Mouse (Mus musculus) hindbrain, embryonic 14.5 days (tissue): Measurements from ENCODE around the gene Map6. TPM values are rescaled to one million over a fixed set of nuclear protein-coding genes. Genes with fewer than 3 reads are reported as not detected.

ENCODE experiments used
- ATAC-seq: fragments of 200-750 bp; cut with Nextera tagmentation; 2 replicates; pipeline ENCODE4 v1.8.0; 2017; ENCODE audit warnings: moderate number of reproducible peaks, mild to moderate bottlenecking, moderate TSS enrichment, moderate library complexity; ENCODE audit not compliant: low FRiP score
- DNase-seq: peaks from one replicate; pipeline ENCODE4 v3.0.0-alpha.2; 2015; ENCODE audit warnings: low spot score
- H3K27ac ChIP-seq: fragments of 300-500 bp; sonication (generic); 2 replicates; pipeline ENCODE4 v1.5.1; 2014; ENCODE audit warnings: mild to moderate bottlenecking, moderate library complexity
- H3K27me3 ChIP-seq: fragments of 300-500 bp; sonication (generic); 2 replicates; pipeline ENCODE4 v1.6.1; 2014; ENCODE audit warnings: mild to moderate bottlenecking, low read length, mixed read lengths; ENCODE audit not compliant: control insufficient read depth, insufficient read depth
- H3K36me3 ChIP-seq: fragments of 300-500 bp; sonication (generic); replicated peaks from 2 replicates; pipeline ENCODE4 v1.6.1; 2014; ENCODE audit not compliant: control insufficient read depth, insufficient read depth
- H3K4me1 ChIP-seq: fragments of 300-500 bp; sonication (generic); replicated peaks from 2 replicates; pipeline ENCODE4 v1.6.1; 2014; ENCODE audit warnings: antibody characterized with exemption, low read length, mixed read lengths; ENCODE audit not compliant: control insufficient read depth, insufficient read depth
- H3K4me2 ChIP-seq: fragments of 300-500 bp; sonication (generic); replicated peaks from 2 replicates; pipeline ENCODE4 v1.6.1; 2014; ENCODE audit warnings: mild to moderate bottlenecking, moderate library complexity
- H3K4me3 ChIP-seq: fragments of 300-500 bp; sonication (generic); replicated peaks from 2 replicates; pipeline ENCODE4 v1.5.1; 2014; ENCODE audit warnings: mild to moderate bottlenecking, low read length
- H3K9ac ChIP-seq: fragments of 300-500 bp; sonication (generic); 2 replicates; pipeline ENCODE4 v1.6.1; 2014
- H3K9me3 ChIP-seq: fragments of 300-500 bp; sonication (generic); 2 replicates; pipeline ENCODE4 v1.6.1; 2016; ENCODE audit warnings: low read length; ENCODE audit not compliant: control insufficient read depth
- WGBS: fragments of 180-500 bp; shearing (Covaris S2); extraction: QIAGEN DNeasy Blood & Tissue Kit; methylation state at CpG from one replicate; pipeline ENCODE4 v1.1.7; 2014; 5-methylcytosine and 5-hydroxymethylcytosine counted together
- polyA plus RNA-seq: library from polyadenylated mRNA; unstranded; fragments of >200 nt; fragmentation: Nextera tagmentation; extraction: Ambion mirVana; gene quantifications from 2 replicates; pipeline ENCODE4 v1.2.1, GENCODE M21; 2014

Gene Map6
- polyA plus RNA-seq, 1 experiment from 2014 or later = 122 TPM

- H3K36me3 ChIP-seq = 0 out of 2 replicates have a peak, but pooled peaks cover 10% of the 10 kb centered on the region
- 2% methylated on average over 34 of the region's 35 CpGs for WGBS
These were observed 85.5 kb downstream of the Map6 start, which contains the start of gene Serpinh1 for GRCm38 (mm10) chr7:99352526-99353400. TSS of gene Serpinh1 (minus strand) at chr7:99353239.

GRCm38 (mm10) chr7:99355731-99356131 is 88.5 kb downstream of the Map6 start:
- H3K36me3 ChIP-seq = no peaks in the 10 kb centered on the region
- no peaks in the 10 kb centered on the region for H3K27me3 ChIP-seq
- no peaks in the 10 kb centered on the region for H3K9me3 ChIP-seq
- no peak overlapping the region for H3K4me3 ChIP-seq
- ATAC-seq (no peak), DNase-seq (peak; percentile 77)
- H3K4me1 ChIP-seq = peaks cover 55% of the 10 kb centered on the region
- peak overlapping the region; percentile 28 for H3K4me2 ChIP-seq
- peak overlapping the region; percentile 32; the same call in 1 of the 2 replicates for H3K9ac ChIP-seq
- 6% methylated on average over 7 of the region's 7 CpGs for WGBS
- peak overlapping the region; percentile 78 for H3K27ac ChIP-seq

More at GRCm38 (mm10) chr7:99352526-99353400, 85.5 kb downstream of the Map6 start, which contains the start of gene Serpinh1:
- Histone ChIP-seq H3K4me2 (peak within 1 kb of the TSS; percentile 59), H3K27ac (peak within 1 kb of the TSS; percentile 78), H3K27me3 (no peaks in the 10 kb centered on the region), H3K4me1 (peaks cover 45% of the 10 kb centered on the region), H3K4me3 (peak within 1 kb of the TSS; percentile 40), H3K9me3 (no peaks in the 10 kb centered on the region), H3K9ac (peak within 1 kb of the TSS; percentile 63)
- ATAC-seq = peak; percentile 51
- peak; percentile 58 for DNase-seq

DNA sequence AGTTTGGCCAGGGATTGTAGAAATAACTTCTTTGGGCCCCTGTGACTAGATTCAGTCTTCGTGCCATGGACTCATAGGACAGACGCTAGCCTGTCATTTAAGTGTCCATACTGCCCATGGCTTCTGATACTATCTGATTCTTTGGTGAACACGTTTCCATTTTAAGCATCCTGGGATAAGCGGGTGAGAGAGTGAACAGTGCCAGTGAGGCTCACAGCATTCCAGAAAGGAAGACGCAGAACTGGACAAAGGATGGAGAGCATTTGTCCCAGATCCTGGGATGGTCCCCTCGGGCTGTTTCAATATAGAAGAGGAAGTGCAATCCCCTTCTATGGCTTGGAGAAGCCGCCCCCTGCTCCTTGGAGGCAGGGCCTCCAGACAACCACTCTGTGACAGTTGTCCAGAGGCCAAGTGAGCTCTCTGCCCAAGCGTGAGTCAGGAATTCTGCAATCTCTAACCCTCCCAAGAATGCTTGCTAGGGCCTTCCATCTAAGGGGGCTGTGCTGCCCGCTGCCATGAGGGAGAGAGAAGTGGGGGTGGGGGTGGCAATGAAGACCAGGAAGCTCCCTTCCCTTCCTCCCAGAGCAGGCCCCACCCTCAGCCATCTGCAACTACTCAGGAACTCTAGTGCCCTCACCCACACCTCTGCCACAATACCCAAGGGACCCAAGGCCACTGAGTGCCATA is 89.1 kb downstream of the Map6 start:
- Histone ChIP-seq H3K9me3 (no peaks in the 10 kb centered on the region), H3K4me1 (peaks cover 55% of the 10 kb centered on the region), H3K4me3 (no peak overlapping the region), H3K36me3 (no peaks in the 10 kb centered on the region), H3K27me3 (no peaks in the 10 kb centered on the region), H3K4me2 (peak overlapping the region; percentile 28; the same call in 1 of the 2 replicates), H3K9ac (0 out of 2 replicates have a peak overlapping the region, but pooled peaks have one; percentile 32), H3K27ac (peak overlapping the region; percentile 78)
- WGBS = 36% methylated on average over 9 of the region's 9 CpGs
- DNase-seq (no peak), ATAC-seq (no peak)

GRCm38 (mm10) chr7:99357201-99357600 is 90.0 kb downstream of the Map6 start:
- Histone ChIP-seq H3K4me1 (peaks cover 48% of the 10 kb centered on the region), H3K36me3 (no peaks in the 10 kb centered on the region), H3K27ac (0 out of 2 replicates have a peak overlapping the region, but pooled peaks have one; percentile 78)

DNA sequence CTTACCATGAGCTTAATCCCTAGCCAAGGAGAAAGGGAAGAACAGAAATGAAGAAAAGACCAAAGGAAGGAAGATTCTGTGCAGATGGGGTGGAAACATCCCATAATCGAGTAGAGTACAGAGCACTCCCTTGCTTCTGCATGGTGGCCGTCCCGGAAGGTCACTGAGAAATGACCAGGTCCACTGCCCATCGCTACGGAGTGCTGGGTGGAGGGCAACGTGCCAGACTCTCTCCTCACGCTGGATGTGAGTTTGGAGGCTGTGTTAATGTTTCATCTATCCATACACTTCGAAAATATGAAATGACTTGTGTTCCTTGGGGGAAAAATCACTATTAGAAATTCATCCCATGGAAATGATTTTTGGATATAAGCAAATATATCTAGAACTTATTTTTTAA is 91.1 kb downstream of the Map6 start:
- Histone ChIP-seq H3K36me3 (no peaks in the 10 kb centered on the region), H3K9ac (no peak overlapping the region), H3K4me1 (peaks cover 48% of the 10 kb centered on the region), H3K27me3 (no peaks in the 10 kb centered on the region), H3K27ac (no peak overlapping the region), H3K4me2 (no peak overlapping the region), H3K9me3 (no peaks in the 10 kb centered on the region), H3K4me3 (no peak overlapping the region)
- no peak for ATAC-seq
- WGBS = 88% methylated on average over 8 of the region's 8 CpGs
- DNase-seq = no peak

More at GRCm38 (mm10) chr7:99357201-99357600, 90.0 kb downstream of the Map6 start:
- Histone ChIP-seq H3K4me2 (no peak overlapping the region), H3K4me3 (no peak overlapping the region), H3K9me3 (no peaks in the 10 kb centered on the region), H3K9ac (no peak overlapping the region), H3K27me3 (no peaks in the 10 kb centered on the region)
- no peak for ATAC-seq
- WGBS = 57% methylated on average over 7 of the region's 7 CpGs
- no peak for DNase-seq

GRCm38 (mm10) chr7:99360021-99360802 is 93.0 kb downstream of the Map6 start:
- 8% methylated on average over 10 of the region's 10 CpGs for WGBS
- Histone ChIP-seq H3K4me3 (no peak overlapping the region), H3K4me1 (peaks cover 52% of the 10 kb centered on the region), H3K27me3 (no peaks in the 10 kb centered on the region), H3K27ac (peak overlapping the region; percentile 99), H3K9ac (peak overlapping the region; percentile 57), H3K4me2 (peak overlapping the region; percentile 27), H3K9me3 (no peaks in the 10 kb centered on the region), H3K36me3 (no peaks in the 10 kb centered on the region)
- DNase-seq (peak; percentile 81), ATAC-seq (peak; percentile 98)

GRCm38 (mm10) chr7:99360803-99361414 is 93.7 kb downstream of the Map6 start:
- no peak for ATAC-seq
- no peaks in the 10 kb centered on the region for H3K27me3 ChIP-seq
- H3K9ac ChIP-seq = peak overlapping the region; percentile 48
- peak overlapping the region; percentile 99 for H3K27ac ChIP-seq
- H3K9me3 ChIP-seq = no peaks in the 10 kb centered on the region
- H3K4me1 ChIP-seq = peaks cover 45% of the 10 kb centered on the region
- 13% methylated on average over 8 of the region's 8 CpGs for WGBS
- no peak overlapping the region for H3K4me3 ChIP-seq
- no peaks in the 10 kb centered on the region for H3K36me3 ChIP-seq
- H3K4me2 ChIP-seq = peak overlapping the region; percentile 27
- DNase-seq = no peak

GRCm38 (mm10) chr7:99362137-99362536 is 94.9 kb downstream of the Map6 start:
- Histone ChIP-seq H3K36me3 (no peaks in the 10 kb centered on the region), H3K4me1 (peaks cover 33% of the 10 kb centered on the region), H3K4me2 (no peak overlapping the region), H3K27ac (no peak overlapping the region), H3K27me3 (no peaks in the 10 kb centered on the region), H3K9ac (no peak overlapping the region), H3K4me3 (no peak overlapping the region), H3K9me3 (no peaks in the 10 kb centered on the region)
- ATAC-seq = no peak
- DNase-seq = no peak
- WGBS = 85% methylated on average over 2 of the region's 2 CpGs
